Mouse (Mus musculus) spleen, adult 2 months (tissue): ENCODE measurements around the gene Ndufb6.

Source experiments
- CTCF ChIP-seq: fragments of 200-500 bp; IDR thresholded peaks from 2 replicates; pipeline ENCODE4 v1.5.1; 2011; ENCODE audit warnings: mild to moderate bottlenecking, inconsistent platforms; ENCODE audit not compliant: insufficient read depth, insufficient read length, insufficient replicate concordance; ENCODE audit errors: extremely low read depth
- POLR2A ChIP-seq: fragments of 200-500 bp; IDR thresholded peaks from 2 replicates; pipeline ENCODE4 v1.6.1; 2011; ENCODE audit warnings: low read depth, low read length, inconsistent platforms

GRCm38 (mm10) chr4:40287415-40287814 is 8.2 kb upstream of the Ndufb6 start:
- TF ChIP-seq CTCF (no peak), POLR2A (no peak)
